Mouse (Mus musculus) cerebellum, postnatal 14 days (tissue): ENCODE measurements at regions not wholly inside any gene's neighbourhood (a gene's known extent, or its start where the extent isn't known, plus 50 kb on each side); places are given as distances from the start of the nearest gene placed in this dataset.

Source experiments
- DNase-seq, 2 experiments: peaks; one replicate each; pipeline ENCODE4 v3.0.0; 2021; ENCODE audit warnings: mixed read lengths in 2 of 2

DNA sequence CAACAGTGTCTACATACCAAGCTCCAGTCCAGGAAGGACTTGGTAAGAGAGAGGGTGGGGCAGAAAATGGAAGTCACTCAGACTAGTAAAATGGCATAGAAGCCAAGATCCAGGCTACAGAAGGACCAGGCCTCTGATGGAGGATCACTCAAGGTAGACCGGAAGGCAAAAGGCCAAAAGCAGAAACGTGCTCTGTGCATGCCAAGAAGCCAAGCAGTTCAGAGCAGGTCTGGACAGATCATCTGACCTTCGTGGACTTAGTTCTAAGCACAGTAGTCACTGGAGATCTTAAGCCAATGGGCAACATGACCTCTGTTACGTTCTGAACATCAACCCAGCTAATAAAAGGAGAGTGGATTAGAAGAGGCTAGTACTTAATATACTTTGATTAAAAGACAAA is 90.6 kb upstream of the Sesn3 start:
- DNase-seq = no peak

GRCm38 (mm10) chr9:14185681-14186080 is 89.2 kb upstream of the Sesn3 start:
- no peak for DNase-seq

DNA sequence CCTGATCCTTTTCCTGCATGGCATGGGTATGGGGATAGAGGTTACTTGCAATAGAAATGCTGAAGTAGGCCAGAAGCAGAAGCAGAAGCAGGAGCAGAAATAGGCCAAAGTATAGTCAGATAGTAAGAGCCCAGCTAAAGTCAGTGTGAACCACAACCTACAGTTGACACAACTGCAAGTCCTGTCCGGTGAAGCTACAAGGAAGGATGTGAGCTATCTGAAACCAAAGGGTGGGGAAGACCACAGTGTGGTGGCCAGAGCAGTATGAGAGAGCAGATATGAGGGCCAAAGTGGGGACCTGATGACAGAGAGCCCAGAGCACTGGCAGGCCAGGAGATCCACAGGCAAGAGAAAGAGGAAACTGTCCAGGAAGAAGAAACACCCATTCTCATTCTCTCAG is 87.1 kb upstream of the Sesn3 start:
- no peak for DNase-seq

- DNase-seq = no peak
Observed at GRCm38 (mm10) chr9:14188504-14188903, 86.4 kb upstream of the Sesn3 start.

DNA sequence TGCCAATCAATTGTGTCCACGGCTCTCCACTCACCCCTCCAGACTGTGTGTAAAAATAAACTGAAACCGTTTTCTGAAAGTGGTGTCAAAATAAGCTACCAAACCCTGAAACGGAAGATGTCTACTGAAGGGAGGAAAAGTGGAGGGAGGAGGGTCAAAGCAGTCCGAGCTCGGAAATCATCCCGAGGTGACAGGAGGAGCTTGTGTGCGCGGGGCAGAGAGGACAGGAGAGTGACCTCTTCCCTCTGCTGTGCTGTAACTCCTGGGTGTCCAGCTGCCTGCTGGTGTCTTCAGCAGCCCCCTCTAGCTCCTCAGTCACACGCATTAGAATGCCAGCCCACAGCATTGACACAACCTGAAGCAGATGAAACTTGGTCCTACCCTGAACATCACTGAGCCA is 84.2 kb upstream of the Sesn3 start:
- no peak for DNase-seq

DNA sequence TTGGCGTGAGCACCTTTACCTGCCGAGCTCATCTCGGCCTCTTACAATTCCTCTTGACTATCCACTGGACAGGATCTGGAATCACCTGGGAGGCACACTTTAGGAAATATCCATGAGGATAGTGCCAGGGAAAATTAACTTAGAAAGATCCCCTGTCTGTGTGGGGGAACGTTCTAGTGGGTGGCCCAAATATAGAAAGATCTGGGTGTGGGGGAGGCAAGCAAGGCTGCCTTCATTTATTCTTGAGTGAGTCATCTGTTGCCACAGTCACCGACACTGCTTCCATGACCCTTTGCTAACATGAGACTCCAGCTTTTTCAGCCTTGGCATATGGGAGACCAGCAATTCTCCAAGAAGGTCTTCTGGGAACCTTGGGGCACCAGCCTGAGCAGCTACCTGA is 80.1 kb upstream of the Sesn3 start:
- DNase-seq = no peak

DNA sequence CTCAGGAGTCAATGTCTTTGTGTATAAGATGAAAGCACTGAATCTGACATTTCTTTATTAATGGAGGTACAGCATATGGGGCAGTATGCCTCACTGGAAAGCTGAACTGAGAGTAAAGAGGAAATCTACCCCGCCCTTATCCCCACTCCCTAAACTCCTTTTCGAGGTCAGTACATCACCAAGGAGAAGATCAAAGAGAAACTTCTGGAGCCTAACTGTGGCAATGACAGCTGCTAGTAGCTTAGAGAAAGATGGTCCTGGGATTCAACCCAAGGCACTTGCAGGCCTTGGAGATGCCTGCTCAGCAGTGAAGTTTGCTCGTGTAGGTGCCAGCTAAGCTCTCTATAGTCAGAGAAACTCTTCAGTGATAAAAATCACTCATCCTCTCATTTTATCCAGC is 75.8 kb upstream of the Sesn3 start:
- no peak for DNase-seq

- no peak for DNase-seq
Observed at GRCm38 (mm10) chr9:14199983-14200700, 74.7 kb upstream of the Sesn3 start.

GRCm38 (mm10) chr9:14200852-14201251 is 74.0 kb upstream of the Sesn3 start:
- no peak for DNase-seq

DNA sequence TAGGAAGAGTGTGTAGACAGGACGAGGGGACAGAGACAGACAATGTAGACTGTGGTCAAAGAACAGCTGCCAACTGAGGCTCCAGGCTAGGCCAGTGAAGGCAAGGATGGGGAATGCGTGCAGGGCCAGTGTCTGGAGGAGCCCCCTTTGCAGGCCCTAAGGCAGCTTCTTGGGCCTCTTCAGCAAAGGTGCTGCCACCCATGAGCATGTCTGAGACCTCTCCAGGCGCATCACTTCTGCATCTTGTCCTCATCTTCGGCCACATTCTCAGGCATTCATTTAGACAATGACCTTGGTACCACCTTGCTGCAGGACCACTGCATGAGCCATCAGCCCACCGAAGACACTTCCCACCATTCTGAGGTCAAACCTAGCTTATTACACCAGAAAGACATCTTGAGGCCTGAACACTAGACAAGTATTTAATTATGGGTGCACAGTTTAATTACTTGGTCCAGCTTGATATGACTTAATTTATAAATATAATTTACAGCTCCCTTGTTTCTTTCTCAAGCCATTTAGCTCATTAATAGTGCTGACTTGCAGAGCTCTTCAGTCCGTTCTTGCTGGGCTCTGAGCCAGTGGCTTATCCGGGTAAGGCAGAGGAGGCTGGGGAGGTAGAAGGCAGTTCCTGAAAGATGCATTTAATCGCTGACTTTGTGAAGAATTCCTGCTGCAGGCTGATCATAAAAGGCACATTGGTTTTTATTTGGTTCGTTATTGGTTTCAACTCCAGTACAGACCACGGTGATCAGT is 72.1 kb upstream of the Sesn3 start:
- peak; percentile 10 to 25 for DNase-seq

DNA sequence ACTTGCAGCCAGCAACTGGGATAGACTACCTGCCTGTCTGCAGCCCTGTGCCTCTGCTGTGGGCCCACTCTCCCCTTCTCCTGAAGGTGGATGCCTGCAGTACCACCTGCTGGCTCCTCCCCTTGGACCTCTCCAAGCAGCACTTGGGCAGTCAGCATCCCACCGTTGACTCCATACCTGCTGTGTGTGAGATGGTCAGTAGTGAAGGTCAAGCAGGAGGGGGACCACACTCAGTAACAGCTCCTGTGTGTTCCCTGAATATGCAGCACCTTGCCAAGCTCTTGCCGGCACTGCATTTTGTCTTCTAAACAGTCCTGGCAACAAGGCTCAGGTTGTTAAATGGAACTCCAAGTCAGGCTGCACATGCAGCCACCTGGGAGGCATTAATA is 71.6 kb upstream of the Sesn3 start:
- no peak for DNase-seq

GRCm38 (mm10) chr9:14203768-14204416 is 71.0 kb upstream of the Sesn3 start:
- DNase-seq = no peak

- no peak for DNase-seq
Observed at GRCm38 (mm10) chr9:14204817-14205216, 70.0 kb upstream of the Sesn3 start.

DNA sequence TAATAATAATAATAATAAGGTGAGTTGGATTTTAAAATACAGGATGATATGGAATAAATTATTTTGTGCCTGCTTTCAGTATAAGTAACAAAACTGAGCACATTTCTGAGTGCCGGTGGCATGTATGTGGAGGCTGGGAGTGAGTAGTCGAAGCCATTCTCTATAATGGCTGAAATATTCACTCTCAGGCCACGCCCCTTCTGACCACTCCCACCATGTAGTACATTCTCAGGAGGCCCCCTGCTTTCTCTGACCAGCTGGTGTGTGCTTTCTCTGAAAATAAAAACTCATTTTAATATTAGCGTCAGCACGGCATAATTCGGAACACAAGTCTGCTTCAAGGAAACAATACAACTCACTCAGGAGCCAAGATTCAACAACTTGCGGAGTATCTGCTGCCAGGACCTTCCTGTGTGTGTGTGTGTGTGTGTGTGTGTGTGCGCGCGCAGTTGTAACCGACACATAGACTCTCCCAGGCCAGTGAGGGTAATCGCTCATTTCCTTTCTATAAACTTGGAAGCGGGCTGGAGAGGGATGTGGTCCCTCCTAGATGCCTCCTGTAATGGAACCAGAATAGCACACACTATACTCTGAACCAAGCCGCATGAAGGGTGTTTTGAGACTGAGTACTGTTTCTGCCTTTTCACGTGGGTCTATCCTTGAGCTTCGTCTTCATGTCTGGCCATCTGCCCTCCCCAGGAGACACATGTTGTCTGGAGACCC is 67.9 kb upstream of the Sesn3 start:
- DNase-seq = no peak

- DNase-seq = no peak
Observed at GRCm38 (mm10) chr9:14207561-14207936, 67.3 kb upstream of the Sesn3 start.

DNA sequence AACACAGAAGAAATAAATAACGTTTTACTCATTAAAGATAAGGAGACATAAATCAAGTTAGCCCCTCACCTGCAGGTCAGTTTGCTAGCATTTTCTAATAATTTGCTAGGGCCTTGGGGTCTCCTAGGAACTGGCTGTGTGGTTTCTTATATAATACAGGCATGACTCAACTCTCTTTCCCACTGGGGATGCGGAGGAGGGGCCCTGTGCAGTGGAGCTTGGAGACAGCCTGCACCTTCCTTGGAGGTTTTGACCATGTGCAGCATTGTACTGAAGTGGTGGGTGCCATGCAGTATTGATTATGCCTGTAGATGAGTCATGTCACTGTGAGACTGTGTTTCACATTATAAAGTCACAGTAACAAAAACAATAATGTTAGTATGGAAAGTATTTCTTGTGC is 61.6 kb upstream of the Sesn3 start:
- no peak for DNase-seq

DNA sequence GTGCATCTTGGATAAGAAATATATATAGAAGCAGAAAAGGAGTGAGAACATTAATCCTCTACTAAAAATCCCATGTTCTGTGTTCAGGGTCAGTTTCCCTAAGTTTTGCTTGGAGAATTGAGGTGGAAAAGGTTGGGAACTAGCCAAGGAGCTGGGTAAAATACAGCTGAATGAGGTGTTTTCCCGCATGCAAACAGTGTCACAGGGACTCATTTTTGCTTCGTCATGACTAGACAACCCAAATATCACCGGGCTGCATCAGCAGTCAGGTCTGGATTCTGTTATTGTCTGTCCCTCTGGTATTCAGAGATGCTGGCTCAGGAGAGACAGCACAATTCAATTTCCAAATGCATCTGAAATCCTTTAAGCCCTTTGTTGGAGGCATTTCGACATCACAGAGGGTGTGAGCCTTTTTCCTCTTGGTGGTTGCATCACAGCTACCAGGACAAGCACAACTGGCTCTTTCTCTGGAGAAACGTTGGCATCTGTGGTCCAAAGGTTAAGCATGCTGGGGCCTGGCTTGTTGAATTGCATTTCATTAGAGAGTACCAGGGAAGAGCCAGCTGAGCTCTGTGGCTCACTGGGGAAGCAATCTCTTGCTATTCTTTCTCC is 59.6 kb upstream of the Sesn3 start:
- no peak for DNase-seq

DNA sequence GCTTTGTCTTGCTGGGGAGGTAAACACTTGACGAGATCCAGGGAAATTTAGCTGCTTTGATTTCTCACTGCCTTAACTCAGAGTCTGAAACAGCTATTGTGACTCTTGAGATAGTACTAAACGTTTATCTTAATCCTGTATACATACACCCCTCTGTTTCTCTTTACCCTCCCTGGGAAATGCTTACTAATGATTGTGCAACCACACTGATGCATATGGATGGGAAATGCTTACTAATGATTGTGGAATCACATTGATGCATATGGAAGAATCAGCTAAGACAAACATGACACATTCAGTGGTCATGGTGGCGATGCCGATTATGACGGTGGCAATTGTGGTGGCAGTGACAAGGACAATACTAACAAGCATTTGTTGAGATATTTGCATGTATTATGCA is 58.9 kb upstream of the Sesn3 start:
- DNase-seq = no peak

- no peak for DNase-seq
Observed at GRCm38 (mm10) chr9:14222936-14223335, 51.9 kb upstream of the Sesn3 start.
